Mouse (Mus musculus) adrenal gland, postnatal 36 days (tissue): ENCODE measurements around the gene Cdkn2a. TPM values are rescaled to one million over a fixed set of nuclear protein-coding genes. Genes with fewer than 3 reads are reported as not detected.

ENCODE experiments used
- DNase-seq, 2 experiments: peaks; one replicate each; pipeline ENCODE4 v3.0.0; 2021; ENCODE audit warnings: mixed read lengths in 1 of 2
- long read RNA-seq, 2 experiments: library from polyadenylated mRNA; stranded (forward); transcript quantifications; one replicate each; pipeline ENCODE4 v2.0.0; 2021; ENCODE audit warnings: borderline sequencing depth in 2 of 2
- total RNA-seq, 2 experiments: library from RNA; stranded (reverse); gene quantifications; 2 replicates each; pipeline ENCODE4 v1.2.3; 2021

Cdkn2a gene
- total RNA-seq: 1 to 10 TPM; 2.6 TPM
- long read RNA-seq, experiment 1, partial matches to known transcripts: 0 of 1 reads
- long read RNA-seq, experiment 1, other reads (novel, unspliced or antisense): 1 of 1 reads
- long read RNA-seq, experiment 2: 0 reads

GRCm38 (mm10) chr4:89294486-89295440 lies at the start of gene Cdkn2a:
TSS of gene Cdkn2a (minus strand) at chr4:89294653.
- DNase-seq: peak; percentile 75 to 85

GRCm38 (mm10) chr4:89313461-89313860 lies 19.0 kb upstream of the Cdkn2a start:
- DNase-seq: peak; percentile 20 to 40

GRCm38 (mm10) chr4:89310491-89311254 lies 16.2 kb upstream of the Cdkn2a start, which contains the start of gene Cdkn2b:
TSS of gene Cdkn2b (minus strand) at chr4:89311039.
- peak; percentile 97 to 98 for DNase-seq

- no peak for DNase-seq
These were observed 15.5 kb upstream of the Cdkn2a start for GRCm38 (mm10) chr4:89309996-89310395.

GRCm38 (mm10) chr4:89308001-89308400 lies 13.5 kb upstream of the Cdkn2a start:
- no peak for DNase-seq

- DNase-seq: no peak
These were observed 12.4 kb upstream of the Cdkn2a start for GRCm38 (mm10) chr4:89306798-89307365.

- no peak for DNase-seq
These were observed 11.2 kb upstream of the Cdkn2a start for GRCm38 (mm10) chr4:89305691-89306090.

GRCm38 (mm10) chr4:89303281-89303995 lies 9.0 kb upstream of the Cdkn2a start:
- peak in 1 of 2 experiments; percentile 47 for DNase-seq

- DNase-seq: no peak
These were observed 7.7 kb upstream of the Cdkn2a start for GRCm38 (mm10) chr4:89302129-89302528.

- no peak for DNase-seq
These were observed 5.3 kb upstream of the Cdkn2a start for GRCm38 (mm10) chr4:89299721-89300120.

- DNase-seq: no peak
These were observed 1.2 kb upstream of the Cdkn2a start for GRCm38 (mm10) chr4:89295441-89296220.

- DNase-seq: no peak
These were observed 365 bp downstream of the Cdkn2a start for GRCm38 (mm10) chr4:89294091-89294485.

- no peak for DNase-seq
These were observed 937 bp downstream of the Cdkn2a start for GRCm38 (mm10) chr4:89293516-89293915.

- DNase-seq: no peak
These were observed 5.4 kb downstream of the Cdkn2a start for GRCm38 (mm10) chr4:89289028-89289427.

- no peak for DNase-seq
These were observed 7.9 kb downstream of the Cdkn2a start for GRCm38 (mm10) chr4:89286566-89286965.

- no peak for DNase-seq
These were observed 8.8 kb downstream of the Cdkn2a start for GRCm38 (mm10) chr4:89285688-89286087.

- DNase-seq: no peak
These were observed 11.8 kb downstream of the Cdkn2a start for GRCm38 (mm10) chr4:89282661-89283060.

GRCm38 (mm10) chr4:89282036-89282566 lies 12.4 kb downstream of the Cdkn2a start:
- peak; percentile 46 to 47 for DNase-seq

GRCm38 (mm10) chr4:89281236-89281635 lies 13.2 kb downstream of the Cdkn2a start:
- no peak for DNase-seq

- DNase-seq: no peak
These were observed 14.8 kb downstream of the Cdkn2a start for GRCm38 (mm10) chr4:89279641-89280040.
